Mouse (Mus musculus) heart, embryonic 14.5 days (tissue): Measurements from ENCODE around the gene Olfr70. TPM values are rescaled to one million over a fixed set of nuclear protein-coding genes. Genes with fewer than 3 reads are reported as not detected.

Source experiments
- ATAC-seq: fragments of 200-750 bp; cut with Nextera tagmentation; 2 replicates; pipeline ENCODE4 v1.8.0; 2017; ENCODE audit warnings: low read depth, moderate TSS enrichment; ENCODE audit not compliant: insufficient number of reproducible peaks, insufficient read depth, low FRiP score
- H3K27ac ChIP-seq, 2 experiments: fragments of 200-500 bp in 1 of 2; fragments of 300-500 bp in 1 of 2; sonication (generic) in 1 of 2; replicated peaks in 1 of 2; 2 replicates each; pipeline ENCODE4 v1.5.1; 2012 to 2014; ENCODE audit warnings: low read depth in 2 of 2, low read length in 2 of 2, control low read depth in 1 of 2, mild to moderate bottlenecking in 1 of 2, mixed read lengths in 1 of 2; ENCODE audit not compliant: control insufficient read depth in 1 of 2, insufficient read depth in 1 of 2
- H3K27me3 ChIP-seq: fragments of 300-500 bp; sonication (generic); 2 replicates; pipeline ENCODE4 v1.6.1; 2014; ENCODE audit warnings: mild to moderate bottlenecking, low read length, control low read depth; ENCODE audit not compliant: control insufficient read depth, insufficient read depth
- H3K36me3 ChIP-seq: fragments of 300-500 bp; sonication (generic); 2 replicates; pipeline ENCODE4 v1.6.1; 2014; ENCODE audit warnings: mild to moderate bottlenecking, control low read depth, low read length, mixed read lengths; ENCODE audit not compliant: control insufficient read depth, insufficient read depth
- H3K4me1 ChIP-seq, 2 experiments: fragments of 200-500 bp in 1 of 2; fragments of 300-500 bp in 1 of 2; sonication (generic) in 1 of 2; 2 replicates each; pipeline ENCODE4 v1.6.1; 2012 to 2014; ENCODE audit warnings: low read length in 2 of 2, control low read depth in 1 of 2, mixed read lengths in 1 of 2; ENCODE audit not compliant: control insufficient read depth in 2 of 2, insufficient read depth in 2 of 2
- H3K4me2 ChIP-seq: fragments of 300-500 bp; sonication (generic); 2 replicates; pipeline ENCODE4 v1.6.1; 2014; ENCODE audit warnings: mild to moderate bottlenecking, low read length
- H3K4me3 ChIP-seq, 2 experiments: fragments of 200-500 bp in 1 of 2; fragments of 300-500 bp in 1 of 2; sonication (generic) in 1 of 2; 2 replicates each; pipeline ENCODE4 v1.5.1; 2012 to 2014; ENCODE audit warnings: low read length in 2 of 2, mild to moderate bottlenecking in 2 of 2, control low read depth in 1 of 2, low read depth in 1 of 2, moderate library complexity in 1 of 2; ENCODE audit not compliant: control insufficient read depth in 1 of 2, insufficient read depth in 1 of 2
- H3K9ac ChIP-seq: fragments of 300-500 bp; sonication (generic); 2 replicates; pipeline ENCODE4 v1.6.1; 2014; ENCODE audit warnings: mild to moderate bottlenecking, low read length
- H3K9me3 ChIP-seq: fragments of 300-500 bp; sonication (generic); 2 replicates; pipeline ENCODE4 v1.6.1; 2016; ENCODE audit warnings: low read length, control low read depth; ENCODE audit not compliant: control insufficient read depth
- WGBS: fragments of 180-500 bp; shearing (Covaris S2); extraction: QIAGEN DNeasy Blood & Tissue Kit; methylation state at CpG from one replicate; pipeline ENCODE4 v1.1.7; 2014; 5-methylcytosine and 5-hydroxymethylcytosine counted together
- polyA plus RNA-seq: library from polyadenylated mRNA; unstranded; fragments of >200 nt; fragmentation: Nextera tagmentation; extraction: Ambion mirVana; gene quantifications from 2 replicates; pipeline ENCODE4 v1.2.1, GENCODE M21; 2014

The Olfr70 gene
- polyA plus RNA-seq, 1 experiment from 2014 or later = not detected

DNA sequence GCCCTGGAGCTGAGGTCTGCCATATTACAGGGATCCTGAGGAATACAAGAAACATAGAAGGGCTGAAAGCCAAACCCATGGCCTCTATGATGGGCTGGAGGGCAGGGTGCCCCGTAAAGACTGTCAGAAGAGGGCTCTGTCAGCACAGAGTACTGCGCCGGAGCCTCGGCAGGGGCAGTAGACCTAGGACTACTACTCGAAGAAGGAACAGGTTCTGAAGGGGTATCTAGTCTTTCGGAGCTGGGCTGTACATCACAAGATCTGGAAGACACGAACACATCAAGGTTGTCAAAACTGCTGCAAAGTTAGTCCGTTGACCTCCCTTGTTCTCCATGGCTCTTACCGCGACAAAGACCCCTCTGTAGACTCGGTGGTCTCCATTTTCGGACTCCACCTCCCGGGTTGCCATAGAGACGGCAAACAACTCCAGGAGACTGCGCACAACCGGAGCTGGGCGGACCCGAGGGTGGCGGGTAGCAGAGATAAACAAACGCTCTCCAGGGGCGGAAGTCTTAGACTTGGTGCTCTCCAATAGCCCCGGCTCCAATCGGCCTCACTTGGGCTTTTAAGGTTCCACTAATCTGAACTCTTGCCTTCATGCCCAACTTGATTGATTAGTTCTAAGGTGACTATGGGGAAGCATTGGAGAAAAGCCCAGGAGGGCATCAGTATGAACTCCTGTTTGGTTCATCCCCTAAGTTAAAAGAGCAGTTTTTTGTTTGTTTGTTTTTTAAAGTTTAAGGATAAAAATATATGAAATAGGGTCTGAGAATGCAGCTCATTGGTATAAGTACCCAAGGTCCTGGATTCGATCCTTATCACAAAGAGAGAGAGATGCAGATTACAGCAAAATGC lies 47.2 kb downstream of the Olfr70 start, which contains the start of gene Spag8:
TSS of gene Spag8 (minus strand) at position 434 of the 855 bp plus-strand sequence.
- Histone ChIP-seq H3K27ac (no peak within 1 kb of the TSS), H3K27me3 (no peaks in the 10 kb centered on the region), H3K4me1 (peaks cover 2 to 17% of the 10 kb centered on the region in 2 experiments; a peak in 2 of 4 replicates), H3K4me2 (peak within 1 kb of the TSS; percentile 59), H3K9me3 (peaks cover 9% of the 10 kb centered on the region), H3K9ac (peak within 1 kb of the TSS; percentile 28), H3K36me3 (peaks cover 23% of the 10 kb centered on the region), H3K4me3 (peak within 1 kb of the TSS; percentile 22 to 25)
- no peak for ATAC-seq
- 15% methylated on average over 24 of the region's 24 CpGs for WGBS

- Histone ChIP-seq H3K9me3 (peaks cover 9% of the 10 kb centered on the region), H3K4me3 (no peak overlapping the region), H3K4me2 (peak overlapping the region; percentile 59; the same call in 1 of the 2 replicates), H3K36me3 (peaks cover 26% of the 10 kb centered on the region), H3K4me1 (peaks cover 2 to 17% of the 10 kb centered on the region in 2 experiments; a peak in 2 of 4 replicates), H3K9ac (no peak overlapping the region), H3K27ac (no peak overlapping the region), H3K27me3 (no peaks in the 10 kb centered on the region)
- WGBS = 87% methylated on average over 4 of the region's 4 CpGs
- no peak for ATAC-seq
These were observed 47.9 kb downstream of the Olfr70 start for GRCm38 (mm10) chr4:43652726-43653125.

- Histone ChIP-seq H3K4me1 (0 out of 4 replicates have a peak, but pooled peaks cover 0 to 7% of the 10 kb centered on the region in 2 experiments), H3K36me3 (peaks cover 49% of the 10 kb centered on the region), H3K27me3 (no peaks in the 10 kb centered on the region), H3K4me2 (no peak overlapping the region), H3K9me3 (peaks cover 9% of the 10 kb centered on the region), H3K4me3 (no peak overlapping the region), H3K27ac (no peak overlapping the region), H3K9ac (no peak overlapping the region)
- ATAC-seq = no peak
- 96% methylated on average over 3 of the region's 3 CpGs for WGBS
These were observed 50.8 kb downstream of the Olfr70 start for GRCm38 (mm10) chr4:43649783-43650182.

Other genes starting within 250 kb of the Olfr70 start
- gene Cd72, start 246.2 kb downstream of the Olfr70 start, polyA plus RNA-seq = 3.1 and 3.9 TPM in 2 replicates
- not detected in 2 replicates for gene Sit1, start 217.1 kb downstream of the Olfr70 start, polyA plus RNA-seq
- gene Ccdc107, start 207.9 kb downstream of the Olfr70 start, polyA plus RNA-seq = 76.5 and 85.8 TPM in 2 replicates
- gene Arhgef39, start 201.1 kb downstream of the Olfr70 start, polyA plus RNA-seq = 28.7 and 31.0 TPM in 2 replicates
- 2.1 and 2.4 TPM in 2 replicates for gene Car9, start 193.8 kb downstream of the Olfr70 start, polyA plus RNA-seq
- gene Tpm2, start 177.0 kb downstream of the Olfr70 start, polyA plus RNA-seq = 142 and 159 TPM in 2 replicates
- 57.3 and 62.3 TPM in 2 replicates for gene Creb3, start 138.5 kb downstream of the Olfr70 start, polyA plus RNA-seq
- gene Tln1, start 138.1 kb downstream of the Olfr70 start, polyA plus RNA-seq = 77.5 and 90.9 TPM in 2 replicates
- gene Rgp1, start 122.1 kb downstream of the Olfr70 start, polyA plus RNA-seq = 18.3 and 24.9 TPM in 2 replicates
- 16.5 and 16.7 TPM in 2 replicates for gene Gba2, start 121.9 kb downstream of the Olfr70 start, polyA plus RNA-seq
- 0.36 TPM in 1 of 2 replicates, not detected in the other for gene Msmp, start 116.3 kb downstream of the Olfr70 start, polyA plus RNA-seq
- 10.6 and 13.2 TPM in 2 replicates for gene Npr2, start 68.9 kb downstream of the Olfr70 start, polyA plus RNA-seq
- 0.18 and 0.77 TPM in 2 replicates for gene Spag8, start 47.2 kb downstream of the Olfr70 start, polyA plus RNA-seq
- gene Hint2, start 44.3 kb downstream of the Olfr70 start, polyA plus RNA-seq = 194 and 213 TPM in 2 replicates
- gene Tmem8b, start 31.8 kb downstream of the Olfr70 start, polyA plus RNA-seq = 4.2 and 4.5 TPM in 2 replicates
- gene Fam221b, start 31.7 kb downstream of the Olfr70 start, polyA plus RNA-seq = 3.9 and 4.5 TPM in 2 replicates
- gene Olfr71, start 9.4 kb upstream of the Olfr70 start, polyA plus RNA-seq = not detected in 2 replicates
- 0.81 and 1.5 TPM in 2 replicates for gene Hrct1, start 26.4 kb upstream of the Olfr70 start, polyA plus RNA-seq
- 0.23 and 0.42 TPM in 2 replicates for gene Spaar, start 29.2 kb upstream of the Olfr70 start, polyA plus RNA-seq
- gene Olfr159, start 70.2 kb upstream of the Olfr70 start, polyA plus RNA-seq = not detected in 2 replicates
- gene Olfr156, start 123.1 kb upstream of the Olfr70 start, polyA plus RNA-seq = not detected in 2 replicates
- gene Olfr157, start 139.4 kb upstream of the Olfr70 start, polyA plus RNA-seq = not detected in 2 replicates
- not detected in 2 replicates for gene Olfr155, start 150.8 kb upstream of the Olfr70 start, polyA plus RNA-seq
- gene Reck, start 174.7 kb upstream of the Olfr70 start, polyA plus RNA-seq = 10.1 and 11.6 TPM in 2 replicates